Mouse (Mus musculus) mesoderm, embryonic 11.5 days (tissue): ENCODE results near the gene Slc38a5.
A peak's percentile ranks its signal among the peaks of the same experiment; 100 is the strongest.

Experiments
- DNase-seq: peaks from one replicate; pipeline ENCODE4 v3.0.0-alpha.2; 2012; ENCODE audit warnings: low read depth, low spot score

Gene Slc38a5

GRCm38 (mm10) chrX:8309302-8309701 lies 38.4 kb downstream of the Slc38a5 start:
- DNase-seq: peak; percentile 2

- DNase-seq: peak; percentile 6
These were observed 44.0 kb downstream of the Slc38a5 start for GRCm38 (mm10) chrX:8314905-8315304.

GRCm38 (mm10) chrX:8327124-8327523 lies 56.2 kb downstream of the Slc38a5 start, which contains the start of gene Ssxb10:
Gene Ssxb10, plus strand, starts transcription at chrX:8327424.
- DNase-seq: no peak
